Mouse (Mus musculus): ENCODE results near the gene Myh9.

Gene Myh9

GRCm38 (mm10) chr15:77782449-77783014, 59.4 kb downstream of the Myh9 start:
- DNase-seq: no peak

DNA sequence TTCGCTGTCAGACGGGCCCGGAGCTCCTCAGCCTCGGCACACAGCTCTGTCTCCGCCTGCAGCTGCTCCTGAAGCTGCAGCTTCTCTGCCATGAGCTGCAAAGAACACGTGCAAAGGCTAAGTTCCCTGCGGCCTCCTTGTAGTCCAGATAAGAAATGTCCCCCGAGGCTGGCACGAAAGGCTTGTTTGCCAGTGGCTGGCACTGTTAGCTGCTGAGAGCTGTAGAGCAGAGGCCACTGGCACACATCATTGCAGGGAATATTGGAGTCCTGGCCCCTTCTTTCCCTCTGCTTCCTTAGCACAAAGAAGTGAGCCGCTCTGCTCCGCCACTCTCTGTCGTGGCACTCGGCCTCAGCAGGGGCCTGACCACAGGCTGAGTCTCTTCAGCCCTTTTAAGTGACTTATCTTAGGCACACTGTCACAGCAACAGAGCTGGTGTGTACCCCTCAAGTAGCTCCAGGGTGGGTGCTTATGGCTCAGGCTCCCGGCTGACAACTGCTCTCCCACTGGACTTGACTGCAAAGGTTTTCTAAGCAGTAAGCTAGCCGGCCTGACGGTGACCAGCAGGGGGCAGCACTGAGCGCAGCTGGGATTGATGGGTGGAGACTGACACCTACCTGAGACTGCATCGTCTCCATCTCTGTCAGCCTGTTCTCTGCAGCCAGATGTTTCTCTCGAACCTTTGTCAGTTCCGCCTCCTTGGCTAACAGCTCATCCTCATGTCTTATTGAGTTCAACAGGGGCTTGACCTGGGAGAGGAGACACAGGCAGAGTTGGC, 66.6 kb downstream of the Myh9 start:
- peak; percentile 86 for DNase-seq

DNA sequence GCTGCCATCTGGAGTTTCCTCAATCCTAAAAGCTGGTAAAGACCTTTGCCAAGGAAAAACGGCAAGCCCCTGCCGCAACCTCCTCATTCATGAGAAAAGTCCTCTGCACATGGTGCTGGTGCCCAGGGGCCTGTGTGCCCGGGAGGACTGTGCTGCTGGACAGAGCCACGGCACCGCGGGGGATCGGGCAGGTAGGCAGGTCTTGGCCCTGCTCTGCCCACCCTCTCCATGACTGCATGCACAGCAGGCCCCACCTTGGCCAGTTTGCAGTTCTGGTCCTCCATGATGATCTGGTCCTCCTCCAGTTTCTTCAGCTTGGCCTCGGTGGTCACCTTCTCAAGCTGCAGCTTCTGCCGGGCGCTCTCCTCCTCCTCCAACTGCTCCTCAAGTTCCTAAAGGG, 67.7 kb downstream of the Myh9 start:
- no peak for DNase-seq

GRCm38 (mm10) chr15:77773099-77773915, 68.7 kb downstream of the Myh9 start:
- DNase-seq: no peak

GRCm38 (mm10) chr15:77770942-77771341, 71.0 kb downstream of the Myh9 start:
- no peak for DNase-seq

DNA sequence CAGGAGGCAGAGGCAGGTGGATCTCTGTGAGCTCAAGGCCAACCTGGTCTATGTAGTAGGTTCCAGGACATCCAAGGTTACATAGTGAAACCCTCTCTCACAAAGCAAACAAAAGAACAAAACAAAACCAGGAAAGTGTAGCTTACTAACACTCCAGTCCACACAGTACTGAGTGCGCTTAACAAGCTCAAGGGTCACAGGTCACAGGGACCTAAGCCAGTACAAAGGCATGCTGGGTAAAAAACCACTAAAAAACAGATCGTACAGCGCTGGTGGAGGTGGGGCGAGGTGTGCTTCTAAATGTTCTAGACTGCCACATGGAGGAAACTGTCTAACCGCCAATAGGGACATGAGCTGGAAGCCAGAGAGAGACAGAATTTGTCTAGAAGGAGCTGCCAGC, 71.6 kb downstream of the Myh9 start:
- DNase-seq: no peak

- no peak for DNase-seq
These were observed 75.0 kb downstream of the Myh9 start for GRCm38 (mm10) chr15:77766981-77767380.

DNA sequence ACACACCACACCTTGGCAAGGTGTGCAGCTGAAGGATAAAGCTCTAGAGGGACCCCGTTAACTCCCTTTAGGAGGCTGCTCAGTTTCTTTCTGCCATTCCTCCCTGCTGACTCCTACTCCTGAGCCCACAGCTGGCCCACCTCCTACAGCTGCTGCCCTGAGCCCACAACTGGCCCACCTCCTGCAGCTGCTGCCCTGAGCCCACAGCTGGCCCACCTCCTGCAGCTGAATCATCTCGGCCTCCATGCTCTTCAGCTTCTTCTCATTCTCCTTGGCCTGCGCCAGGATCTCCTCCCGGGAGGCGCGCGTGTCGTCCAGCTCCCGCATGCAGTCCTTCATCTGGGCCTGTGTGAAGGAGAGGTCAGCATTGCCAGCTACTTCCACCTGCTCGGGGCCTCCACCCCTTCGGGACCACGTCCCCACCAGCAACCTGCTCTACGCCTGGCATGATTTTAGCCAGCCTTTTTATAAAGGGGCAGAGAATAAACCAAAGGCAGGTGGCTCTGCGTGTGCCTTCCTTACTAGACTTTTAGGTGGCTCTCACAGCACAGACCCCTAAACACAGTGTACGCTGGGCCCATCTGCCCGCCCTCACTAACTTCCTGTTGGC, 76.4 kb downstream of the Myh9 start:
- DNase-seq: no peak

DNA sequence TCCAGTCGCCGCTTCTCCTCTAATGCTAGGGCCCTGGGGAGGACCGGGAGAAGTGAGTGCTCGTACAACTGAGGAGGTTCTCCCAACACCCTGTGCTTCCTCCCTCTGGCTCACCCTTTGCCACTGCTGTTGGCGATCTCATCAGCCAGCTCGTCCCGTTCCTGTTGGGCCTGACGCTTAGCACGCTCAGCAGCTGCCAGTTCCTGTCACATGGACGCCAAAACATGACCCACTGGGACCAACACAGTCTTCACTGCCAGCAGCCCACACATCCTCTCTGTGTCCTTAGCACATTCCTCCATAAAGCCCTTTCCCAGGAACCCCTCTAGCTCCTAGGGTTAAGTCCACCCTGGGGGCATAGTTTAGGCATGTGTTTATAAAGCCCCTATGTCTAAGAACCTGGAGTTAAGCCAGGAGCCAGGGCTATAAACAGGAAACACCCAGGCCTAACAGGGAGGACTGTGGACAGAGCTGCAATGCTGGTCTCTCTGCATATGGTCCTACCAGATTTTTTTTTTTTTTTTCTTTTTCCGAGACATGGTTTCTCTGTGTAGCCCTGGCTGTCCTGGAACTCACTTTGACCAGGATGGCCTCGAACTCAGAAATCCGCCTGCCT, 77.5 kb downstream of the Myh9 start:
- DNase-seq: no peak

DNA sequence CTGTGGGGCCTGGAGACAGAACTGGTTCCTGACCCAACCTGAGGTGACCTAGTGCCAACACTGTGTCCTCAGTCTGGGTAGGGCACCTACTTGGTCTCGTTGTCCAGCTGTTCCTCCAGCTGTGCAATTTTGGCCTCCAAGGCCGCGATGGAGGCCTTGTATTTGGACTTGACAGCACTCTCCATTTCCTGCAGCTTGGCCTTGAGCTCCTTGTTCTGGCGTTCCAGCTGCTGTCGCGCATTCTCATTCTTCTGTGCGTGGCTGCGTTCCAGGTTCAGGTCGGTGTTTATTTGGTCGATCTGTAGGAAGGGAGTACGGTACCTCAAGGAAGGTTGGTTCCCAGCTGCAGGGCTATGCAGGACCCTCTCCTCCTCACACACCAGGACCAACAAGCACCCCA, 78.3 kb downstream of the Myh9 start:
- no peak for DNase-seq

- no peak for DNase-seq
These were observed 78.9 kb downstream of the Myh9 start for GRCm38 (mm10) chr15:77763050-77763449.

DNA sequence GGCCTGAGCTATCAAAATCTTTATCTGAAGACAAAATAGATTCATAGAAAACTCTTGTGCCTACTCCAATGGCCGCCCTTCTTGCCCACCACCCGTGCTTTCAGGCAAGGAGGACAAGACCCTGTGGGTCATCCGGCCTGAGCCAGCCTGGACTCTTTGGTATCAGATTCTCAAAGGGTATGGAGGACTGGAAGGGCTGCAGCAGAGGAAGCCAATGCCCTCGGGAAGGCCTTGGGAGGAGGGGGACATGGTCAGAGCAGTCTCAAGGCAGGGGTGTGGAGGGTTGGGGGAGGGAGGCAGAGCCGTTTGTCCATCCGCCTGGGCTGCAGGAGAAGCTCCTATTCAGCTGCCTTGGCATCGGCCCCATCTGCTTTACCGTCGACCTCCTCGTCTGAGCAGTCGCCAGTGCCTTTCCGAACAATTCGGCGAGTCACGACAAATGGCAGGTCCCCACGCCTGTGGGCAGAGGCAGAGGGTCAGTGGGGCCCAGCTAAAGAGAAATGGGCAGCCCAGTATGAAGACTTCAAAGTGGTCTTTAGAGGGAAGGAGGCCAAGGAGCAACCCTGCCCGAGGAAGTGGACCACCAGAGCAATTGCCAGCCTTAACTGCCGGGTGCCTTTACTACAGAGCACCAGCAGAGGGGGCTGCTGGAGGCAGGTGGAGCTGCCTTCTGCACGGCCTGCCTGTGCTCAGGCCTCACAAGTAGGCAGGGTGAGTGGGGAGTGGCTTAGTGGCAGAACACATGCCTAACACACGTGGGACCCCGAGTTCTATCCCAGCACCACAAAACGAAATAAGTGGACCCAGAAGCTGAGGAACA, 80.2 kb downstream of the Myh9 start:
- DNase-seq: no peak

DNA sequence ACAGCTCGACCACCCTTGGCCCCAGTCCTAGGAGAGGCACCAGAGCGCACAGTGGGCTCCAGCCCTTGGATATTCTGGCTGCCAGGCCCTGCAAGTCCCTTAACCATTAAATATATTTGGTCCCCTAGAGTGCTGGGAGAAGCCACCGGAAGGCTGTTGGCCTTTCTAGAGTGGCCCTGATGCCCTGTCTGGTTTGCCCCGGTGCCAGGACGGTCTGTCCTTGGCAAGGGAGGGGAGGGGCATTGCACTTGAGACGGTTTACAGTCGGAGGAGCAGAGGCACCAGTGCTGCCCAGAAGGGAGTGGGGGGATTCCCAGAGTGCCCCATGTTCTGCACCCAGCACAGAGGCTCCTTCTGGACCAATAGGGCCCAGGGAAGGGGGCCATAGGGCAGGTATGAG, 80.9 kb downstream of the Myh9 start:
- DNase-seq: no peak

GRCm38 (mm10) chr15:77760037-77760436, 81.9 kb downstream of the Myh9 start:
- no peak for DNase-seq

DNA sequence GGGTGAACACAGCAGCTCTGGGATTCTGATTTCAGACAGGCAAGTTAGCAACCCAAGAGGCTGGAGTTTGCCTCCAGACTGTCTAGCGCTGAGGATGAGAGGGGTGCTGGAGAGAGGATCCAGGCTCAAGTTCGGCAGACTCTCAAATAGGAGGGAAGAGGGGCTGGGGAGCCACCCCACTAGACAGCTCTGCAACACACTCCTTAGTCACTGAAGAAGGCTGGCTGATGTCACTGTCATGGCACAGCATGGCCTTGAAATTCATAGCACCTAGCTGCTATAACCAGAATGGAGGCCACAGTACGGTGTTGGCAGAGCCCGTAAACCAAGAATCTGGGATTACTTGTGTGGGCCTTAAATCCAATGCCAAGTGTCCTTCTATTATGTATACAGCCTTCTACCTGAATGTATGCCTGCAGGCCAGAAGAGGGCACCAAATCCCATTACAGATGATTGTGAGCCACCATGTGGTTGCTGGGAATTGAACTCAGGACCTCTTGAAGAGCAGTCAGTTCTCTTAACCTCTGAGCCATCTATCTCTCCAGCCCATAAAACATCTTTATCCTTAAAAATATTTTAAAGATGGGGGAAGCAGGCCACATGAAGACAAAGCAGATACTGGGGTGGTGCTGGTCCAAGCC, 84.3 kb downstream of the Myh9 start:
- DNase-seq: no peak

- DNase-seq: peak; percentile 59
These were observed 85.1 kb downstream of the Myh9 start, which contains the start of gene Apol8 for GRCm38 (mm10) chr15:77756848-77757247. Apol8 (minus strand) TSS chr15:77757003.

DNA sequence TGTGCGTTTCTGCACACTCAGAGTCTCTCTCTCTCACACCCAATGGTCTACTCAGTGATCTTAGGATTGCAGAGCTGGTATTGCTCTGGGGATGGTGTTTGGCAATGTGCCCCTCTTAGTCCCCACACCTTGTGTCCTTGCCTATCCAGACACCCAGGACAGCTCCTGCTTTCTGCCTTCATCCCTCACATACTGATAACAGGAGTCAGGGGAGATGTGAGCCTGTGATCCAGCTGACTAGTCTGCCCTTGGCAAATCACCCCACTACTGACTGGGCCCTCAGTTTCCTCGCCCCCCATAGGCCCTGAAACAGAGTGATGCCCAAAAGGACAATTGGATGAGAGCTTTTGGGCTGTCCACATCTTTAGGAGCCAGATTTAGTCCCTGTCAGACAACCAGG, 85.9 kb downstream of the Myh9 start:
- DNase-seq: no peak

GRCm38 (mm10) chr15:77755132-77755531, 86.8 kb downstream of the Myh9 start:
- no peak for DNase-seq

GRCm38 (mm10) chr15:77752443-77752842, 89.5 kb downstream of the Myh9 start:
- DNase-seq: no peak

GRCm38 (mm10) chr15:77750461-77750860, 91.5 kb downstream of the Myh9 start:
- DNase-seq: no peak

- DNase-seq: no peak
These were observed 92.3 kb downstream of the Myh9 start for GRCm38 (mm10) chr15:77749717-77750116.

DNA sequence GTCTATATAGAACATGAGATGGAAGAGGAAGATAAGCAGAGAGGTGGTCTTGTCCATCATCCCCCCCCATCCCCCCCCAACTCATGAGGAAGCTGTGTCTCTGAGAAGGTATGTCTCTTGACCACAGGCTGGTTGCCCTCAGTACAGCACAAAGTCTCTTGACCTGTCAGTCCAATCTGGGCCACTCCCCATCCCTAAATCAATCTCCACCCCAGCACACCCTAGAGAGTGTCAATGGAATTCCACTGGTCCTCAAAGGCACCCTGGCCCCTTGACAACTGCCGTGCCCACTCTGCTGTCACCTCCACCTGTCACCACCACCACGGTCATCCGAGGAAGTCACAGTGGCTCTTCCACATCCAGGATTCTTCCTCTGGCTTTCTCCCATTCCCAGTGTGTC, 93.6 kb downstream of the Myh9 start:
- no peak for DNase-seq
